Mouse (Mus musculus) heart, embryonic 14.5 days (tissue): ENCODE data around the gene Gna14. TPM values are rescaled to one million over a fixed set of nuclear protein-coding genes. Genes with fewer than 3 reads are reported as not detected.

Source experiments
- ATAC-seq: fragments of 200-750 bp; cut with Nextera tagmentation; 2 replicates; pipeline ENCODE4 v1.8.0; 2017; ENCODE audit warnings: low read depth, moderate TSS enrichment; ENCODE audit not compliant: insufficient number of reproducible peaks, insufficient read depth, low FRiP score
- H3K27ac ChIP-seq, 2 experiments: fragments of 200-500 bp in 1 of 2; fragments of 300-500 bp in 1 of 2; sonication (generic) in 1 of 2; replicated peaks in 1 of 2; 2 replicates each; pipeline ENCODE4 v1.5.1; 2012 to 2014; ENCODE audit warnings: low read depth in 2 of 2, low read length in 2 of 2, control low read depth in 1 of 2, mild to moderate bottlenecking in 1 of 2, mixed read lengths in 1 of 2; ENCODE audit not compliant: control insufficient read depth in 1 of 2, insufficient read depth in 1 of 2
- H3K27me3 ChIP-seq: fragments of 300-500 bp; sonication (generic); 2 replicates; pipeline ENCODE4 v1.6.1; 2014; ENCODE audit warnings: mild to moderate bottlenecking, low read length, control low read depth; ENCODE audit not compliant: control insufficient read depth, insufficient read depth
- H3K36me3 ChIP-seq: fragments of 300-500 bp; sonication (generic); 2 replicates; pipeline ENCODE4 v1.6.1; 2014; ENCODE audit warnings: mild to moderate bottlenecking, control low read depth, low read length, mixed read lengths; ENCODE audit not compliant: control insufficient read depth, insufficient read depth
- H3K4me1 ChIP-seq, 2 experiments: fragments of 200-500 bp in 1 of 2; fragments of 300-500 bp in 1 of 2; sonication (generic) in 1 of 2; 2 replicates each; pipeline ENCODE4 v1.6.1; 2012 to 2014; ENCODE audit warnings: low read length in 2 of 2, control low read depth in 1 of 2, mixed read lengths in 1 of 2; ENCODE audit not compliant: control insufficient read depth in 2 of 2, insufficient read depth in 2 of 2
- H3K4me2 ChIP-seq: fragments of 300-500 bp; sonication (generic); 2 replicates; pipeline ENCODE4 v1.6.1; 2014; ENCODE audit warnings: mild to moderate bottlenecking, low read length
- H3K4me3 ChIP-seq, 2 experiments: fragments of 200-500 bp in 1 of 2; fragments of 300-500 bp in 1 of 2; sonication (generic) in 1 of 2; 2 replicates each; pipeline ENCODE4 v1.5.1; 2012 to 2014; ENCODE audit warnings: low read length in 2 of 2, mild to moderate bottlenecking in 2 of 2, control low read depth in 1 of 2, low read depth in 1 of 2, moderate library complexity in 1 of 2; ENCODE audit not compliant: control insufficient read depth in 1 of 2, insufficient read depth in 1 of 2
- H3K9ac ChIP-seq: fragments of 300-500 bp; sonication (generic); 2 replicates; pipeline ENCODE4 v1.6.1; 2014; ENCODE audit warnings: mild to moderate bottlenecking, low read length
- H3K9me3 ChIP-seq: fragments of 300-500 bp; sonication (generic); 2 replicates; pipeline ENCODE4 v1.6.1; 2016; ENCODE audit warnings: low read length, control low read depth; ENCODE audit not compliant: control insufficient read depth
- WGBS: fragments of 180-500 bp; shearing (Covaris S2); extraction: QIAGEN DNeasy Blood & Tissue Kit; methylation state at CpG from one replicate; pipeline ENCODE4 v1.1.7; 2014; 5-methylcytosine and 5-hydroxymethylcytosine counted together
- polyA plus RNA-seq: library from polyadenylated mRNA; unstranded; fragments of >200 nt; fragmentation: Nextera tagmentation; extraction: Ambion mirVana; gene quantifications from 2 replicates; pipeline ENCODE4 v1.2.1, GENCODE M21; 2014

Gna14 gene
- polyA plus RNA-seq, 1 experiment from 2014 or later = 0.78 TPM

DNA sequence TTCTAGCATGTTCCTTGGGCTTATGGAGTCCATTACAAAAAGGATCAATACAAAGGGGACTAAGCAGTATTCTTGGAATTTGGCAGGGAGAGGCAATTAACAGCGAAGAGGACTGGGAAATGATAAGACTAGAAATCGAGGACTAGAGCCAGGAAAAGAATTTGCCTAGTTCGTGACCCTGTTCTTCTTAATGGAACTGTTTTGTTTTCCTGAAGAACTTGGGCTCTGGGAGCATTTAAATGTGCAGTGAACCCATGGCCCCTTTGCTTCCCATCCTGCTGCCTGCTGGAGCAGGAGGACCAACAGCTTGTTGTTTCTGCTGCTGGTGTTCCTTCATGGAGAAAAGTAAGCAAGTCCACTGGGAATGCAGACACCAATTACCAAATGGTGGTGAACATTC, 15.3 kb downstream of the Gna14 start:
- no peaks in the 10 kb centered on the region for H3K36me3 ChIP-seq
- no peaks in the 10 kb centered on the region for H3K9me3 ChIP-seq
- no peak overlapping the region for H3K9ac ChIP-seq
- no peak overlapping the region for H3K4me2 ChIP-seq
- no peak overlapping the region for H3K27ac ChIP-seq
- ATAC-seq = no peak
- H3K4me1 ChIP-seq = peaks cover 2 to 7% of the 10 kb centered on the region in 2 experiments; a peak in 1 of 4 replicates
- H3K27me3 ChIP-seq = no peaks in the 10 kb centered on the region
- no peak overlapping the region for H3K4me3 ChIP-seq
- WGBS = 31% methylated on average over 3 of the region's 3 CpGs

DNA sequence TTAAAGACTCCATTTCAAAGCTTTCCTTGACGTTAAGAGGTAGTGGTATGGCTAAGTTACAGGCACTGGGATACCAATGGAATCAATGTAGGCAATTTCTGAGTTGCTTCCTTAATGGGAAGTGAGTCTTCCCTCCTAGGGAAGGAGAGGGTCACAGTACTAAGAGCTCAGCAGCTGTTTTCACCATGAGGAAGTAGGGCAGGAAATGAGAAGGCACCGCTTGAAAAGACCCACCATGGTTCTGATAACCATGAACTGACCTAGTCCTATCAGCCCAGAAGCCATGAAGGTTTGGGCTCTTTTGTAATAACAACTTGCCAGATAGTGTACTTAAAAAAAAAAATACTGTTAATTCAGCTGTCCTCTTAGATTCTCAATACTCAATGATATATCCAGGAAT, 20.6 kb downstream of the Gna14 start:
- H3K4me2 ChIP-seq = no peak overlapping the region
- no peak for ATAC-seq
- WGBS = 52% methylated on average over 2 of the region's 2 CpGs

DNA sequence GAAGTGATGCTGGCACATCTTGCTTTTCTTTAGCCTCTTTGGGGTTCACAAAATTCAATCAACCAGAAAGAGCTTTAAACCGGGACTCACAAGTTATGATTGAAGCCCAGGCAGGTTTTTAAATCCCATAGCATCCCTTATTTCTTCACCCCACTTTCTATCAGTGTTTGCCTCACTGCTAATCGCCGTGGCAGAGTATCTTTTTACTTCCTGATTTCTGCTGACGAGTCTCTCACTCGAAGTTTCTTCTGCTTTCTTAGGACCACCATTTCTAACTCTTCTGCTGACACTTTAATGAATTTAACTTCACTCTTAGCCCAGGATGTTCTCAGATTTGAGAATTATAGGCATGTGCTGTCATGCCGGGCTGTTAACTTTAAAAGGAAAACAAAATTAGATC, 21.6 kb downstream of the Gna14 start:
- no peak for ATAC-seq
- Histone ChIP-seq H3K27ac (no peak overlapping the region), H3K4me2 (no peak overlapping the region), H3K27me3 (no peaks in the 10 kb centered on the region), H3K9ac (no peak overlapping the region), H3K4me3 (no peak overlapping the region), H3K4me1 (no peaks in the 10 kb centered on the region), H3K9me3 (no peaks in the 10 kb centered on the region), H3K36me3 (no peaks in the 10 kb centered on the region)
- WGBS = 71% methylated on average over 6 of the region's 6 CpGs

More for the DNA sequence above, 20.6 kb downstream of the Gna14 start:
- H3K27me3 ChIP-seq = no peaks in the 10 kb centered on the region
- no peak overlapping the region for H3K27ac ChIP-seq
- H3K9me3 ChIP-seq = no peaks in the 10 kb centered on the region
- H3K4me3 ChIP-seq = no peak overlapping the region
- no peak overlapping the region for H3K9ac ChIP-seq
- H3K4me1 ChIP-seq = no peaks in the 10 kb centered on the region
- no peaks in the 10 kb centered on the region for H3K36me3 ChIP-seq

DNA sequence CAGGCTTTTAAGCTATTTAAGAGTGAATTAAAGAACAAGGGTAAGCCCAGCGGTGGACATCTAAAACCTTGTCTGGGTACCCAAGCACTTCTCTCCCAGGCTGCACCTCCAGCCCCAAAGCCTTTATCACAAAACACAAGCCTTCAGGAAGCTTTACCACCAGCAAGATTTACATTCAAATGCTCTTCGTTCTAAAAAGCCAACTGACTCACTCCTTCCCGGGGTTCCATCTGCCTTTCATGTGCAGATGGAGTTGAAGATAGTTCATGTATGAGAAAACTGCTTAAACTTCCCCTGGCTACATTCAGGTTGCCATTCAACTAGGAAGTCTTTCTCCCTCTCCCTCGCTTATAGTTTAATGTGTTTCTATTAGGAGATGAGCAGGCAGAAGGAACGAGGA, 23.8 kb downstream of the Gna14 start:
- Histone ChIP-seq H3K27ac (no peak overlapping the region), H3K27me3 (no peaks in the 10 kb centered on the region), H3K4me1 (no peaks in the 10 kb centered on the region), H3K4me3 (no peak overlapping the region), H3K9ac (no peak overlapping the region), H3K4me2 (no peak overlapping the region), H3K9me3 (no peaks in the 10 kb centered on the region), H3K36me3 (no peaks in the 10 kb centered on the region)
- 57% methylated on average over 5 of the region's 5 CpGs for WGBS
- ATAC-seq = no peak

DNA sequence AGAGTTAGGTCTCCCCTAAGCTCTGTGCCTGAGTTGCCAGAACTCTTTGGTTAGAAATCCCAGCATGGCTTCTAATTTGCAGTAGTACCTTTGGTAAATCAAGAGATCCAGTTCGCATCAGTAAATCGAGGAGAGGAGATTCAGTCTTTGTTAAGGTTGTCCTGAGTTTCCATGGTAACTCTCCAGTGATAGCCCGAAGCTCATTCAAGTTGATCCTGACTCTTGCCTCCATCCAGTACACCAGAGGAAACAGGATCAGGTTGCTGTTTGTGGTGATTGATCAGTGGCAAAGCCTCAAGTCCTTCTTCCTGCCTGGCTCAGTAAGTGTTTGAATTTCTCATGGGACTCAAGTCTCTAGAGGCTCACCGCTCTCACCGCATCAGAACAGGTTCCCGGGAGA, 24.7 kb downstream of the Gna14 start:
- Histone ChIP-seq H3K9me3 (no peaks in the 10 kb centered on the region), H3K36me3 (no peaks in the 10 kb centered on the region), H3K4me1 (no peaks in the 10 kb centered on the region), H3K4me2 (no peak overlapping the region), H3K9ac (no peak overlapping the region), H3K27ac (no peak overlapping the region), H3K27me3 (no peaks in the 10 kb centered on the region), H3K4me3 (no peak overlapping the region)
- no peak for ATAC-seq
- WGBS = 67% methylated on average over 6 of the region's 6 CpGs

DNA sequence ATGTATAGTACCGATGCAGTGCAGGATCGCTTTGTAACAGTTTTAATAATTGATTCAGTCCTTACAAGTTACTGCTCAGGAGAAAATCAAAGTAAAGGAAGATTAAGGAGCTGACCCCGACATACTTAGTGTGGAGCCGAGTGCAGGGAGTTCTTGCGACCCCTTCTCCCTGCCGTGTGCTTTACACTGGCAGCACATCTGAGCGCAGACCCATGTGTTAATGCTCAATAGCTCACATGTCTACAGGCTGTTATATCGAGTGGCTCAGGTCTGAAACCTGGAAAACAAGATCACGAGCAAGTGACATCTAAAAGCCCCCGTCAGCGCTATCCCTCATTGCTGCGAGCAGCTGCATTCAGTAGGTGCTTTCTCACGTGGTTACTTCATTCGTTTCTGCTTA, 25.3 kb downstream of the Gna14 start:
- Histone ChIP-seq H3K4me3 (no peak overlapping the region), H3K27me3 (no peaks in the 10 kb centered on the region)

DNA sequence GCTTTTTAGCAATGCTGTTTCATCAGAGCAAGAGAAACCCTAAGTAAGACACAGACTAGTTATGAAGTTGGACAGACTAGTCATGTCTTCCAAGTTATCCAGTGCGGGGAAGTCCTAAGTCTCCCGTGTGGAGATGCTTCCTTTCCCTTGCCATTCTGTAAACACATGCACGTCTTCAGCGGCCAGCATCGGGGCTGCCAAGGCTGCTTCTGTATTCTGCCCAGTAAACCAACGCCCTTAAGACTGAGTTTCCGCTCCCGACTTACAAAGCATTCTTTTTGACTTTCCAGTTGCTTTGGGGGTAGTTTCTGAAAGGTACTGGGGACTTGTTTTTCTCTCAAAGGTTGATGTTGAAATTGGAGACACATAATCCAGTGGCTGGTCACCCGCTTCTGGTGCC, 26.9 kb downstream of the Gna14 start:
- H3K4me2 ChIP-seq = no peak overlapping the region
- H3K27ac ChIP-seq = no peak overlapping the region
- no peak overlapping the region for H3K9ac ChIP-seq
- H3K36me3 ChIP-seq = no peaks in the 10 kb centered on the region
- ATAC-seq = no peak
- H3K27me3 ChIP-seq = no peaks in the 10 kb centered on the region
- H3K4me1 ChIP-seq = no peaks in the 10 kb centered on the region
- H3K4me3 ChIP-seq = no peak overlapping the region
- 78% methylated on average over 9 of the region's 9 CpGs for WGBS
- no peaks in the 10 kb centered on the region for H3K9me3 ChIP-seq

More for the DNA sequence above, 25.3 kb downstream of the Gna14 start:
- no peaks in the 10 kb centered on the region for H3K9me3 ChIP-seq
- H3K4me1 ChIP-seq = no peaks in the 10 kb centered on the region
- H3K27ac ChIP-seq = no peak overlapping the region
- no peak overlapping the region for H3K4me2 ChIP-seq
- no peaks in the 10 kb centered on the region for H3K36me3 ChIP-seq
- no peak overlapping the region for H3K9ac ChIP-seq
- ATAC-seq = no peak
- 86% methylated on average over 14 of the region's 14 CpGs for WGBS

DNA sequence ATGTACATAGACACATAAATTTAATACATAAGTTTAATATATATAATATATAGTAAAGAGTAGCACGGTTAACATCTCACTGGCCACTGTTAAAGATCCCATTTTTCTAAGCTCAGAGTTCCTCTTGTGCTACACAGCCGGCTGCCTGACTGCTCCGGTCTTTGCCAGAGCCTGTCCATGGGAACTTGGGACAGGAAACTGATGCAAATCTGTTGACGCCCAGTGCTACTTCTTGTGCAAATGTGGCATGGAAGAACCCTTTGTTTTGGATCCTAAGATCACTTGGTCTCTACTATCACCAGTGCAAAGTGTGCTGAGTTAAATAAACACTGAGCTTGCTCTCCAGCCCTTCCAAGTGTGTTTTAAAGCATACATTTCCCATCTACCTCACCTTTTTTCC, 29.2 kb downstream of the Gna14 start:
- no peak overlapping the region for H3K9ac ChIP-seq
- no peak overlapping the region for H3K4me3 ChIP-seq
- H3K27ac ChIP-seq = no peak overlapping the region
- H3K4me2 ChIP-seq = no peak overlapping the region
- H3K4me1 ChIP-seq = no peaks in the 10 kb centered on the region
- H3K27me3 ChIP-seq = no peaks in the 10 kb centered on the region
- ATAC-seq = no peak
- 62% methylated on average over 4 of the region's 4 CpGs for WGBS
- no peaks in the 10 kb centered on the region for H3K36me3 ChIP-seq
- no peaks in the 10 kb centered on the region for H3K9me3 ChIP-seq
